Mouse (Mus musculus): Measurements from ENCODE around the gene Armc6. TPM values are rescaled to one million over a fixed set of nuclear protein-coding genes. Genes with fewer than 3 reads are reported as not detected.

Gene Armc6
- 11.3 and 13.4 TPM in 2 replicates for total RNA-seq (2021)
- long read RNA-seq, experiment 1, transcript Armc6-201 (8 exons, 2,263 nt) = major isoform, 12 of 17 reads
- long read RNA-seq, experiment 1, partial matches to known transcripts = 1 of 17 reads
- long read RNA-seq, experiment 1, other reads (novel, unspliced or antisense) = 4 of 17 reads
- long read RNA-seq, experiment 2, transcript Armc6-201 (8 exons, 2,263 nt) = major isoform, 13 of 19 reads
- long read RNA-seq, experiment 2, partial matches to known transcripts = 1 of 19 reads
- long read RNA-seq, experiment 2, other reads (novel, unspliced or antisense) = 4 of 19 reads

- peak; percentile 96 for DNase-seq
Measured at GRCm38 (mm10) chr8:70234080-70234780, at the start of gene Armc6, which contains the start of gene Sugp2. Gene Armc6 (minus strand): TSS chr8:70234466. Gene Sugp2 (plus strand): TSS chr8:70234226.

- peak; percentile 59 for DNase-seq
Measured at GRCm38 (mm10) chr8:70283136-70284077, 49.1 kb upstream of the Armc6 start.

GRCm38 (mm10) chr8:70282603-70283135, 48.4 kb upstream of the Armc6 start, which contains the start of gene Homer3:
Gene Homer3 (plus strand): TSS chr8:70282827.
- peak; percentile 95 for DNase-seq

GRCm38 (mm10) chr8:70281001-70281400, 46.7 kb upstream of the Armc6 start:
- DNase-seq = peak; percentile 44

- DNase-seq = no peak
Measured at GRCm38 (mm10) chr8:70279266-70279665, 45.0 kb upstream of the Armc6 start.

- DNase-seq = no peak
Measured at GRCm38 (mm10) chr8:70278175-70278574, 43.9 kb upstream of the Armc6 start.

GRCm38 (mm10) chr8:70276476-70276875, 42.2 kb upstream of the Armc6 start:
- peak; percentile 55 for DNase-seq

- DNase-seq = no peak
Measured at GRCm38 (mm10) chr8:70274350-70274749, 40.1 kb upstream of the Armc6 start.

GRCm38 (mm10) chr8:70272949-70273348, 38.7 kb upstream of the Armc6 start:
- DNase-seq = peak; percentile 81

- peak; percentile 67 for DNase-seq
Measured at GRCm38 (mm10) chr8:70268799-70269565, 34.7 kb upstream of the Armc6 start.

- no peak for DNase-seq
Measured at GRCm38 (mm10) chr8:70268311-70268710, 34.0 kb upstream of the Armc6 start.

GRCm38 (mm10) chr8:70267674-70268073, 33.4 kb upstream of the Armc6 start:
- DNase-seq = no peak

GRCm38 (mm10) chr8:70259043-70259442, 24.8 kb upstream of the Armc6 start:
- no peak for DNase-seq

- no peak for DNase-seq
Measured at GRCm38 (mm10) chr8:70258600-70258999, 24.3 kb upstream of the Armc6 start.

- no peak for DNase-seq
Measured at GRCm38 (mm10) chr8:70257456-70257855, 23.2 kb upstream of the Armc6 start.

GRCm38 (mm10) chr8:70254628-70255027, 20.4 kb upstream of the Armc6 start:
- DNase-seq = no peak

- DNase-seq = no peak
Measured at GRCm38 (mm10) chr8:70247841-70248240, 13.6 kb upstream of the Armc6 start.

GRCm38 (mm10) chr8:70246622-70247021, 12.4 kb upstream of the Armc6 start:
- DNase-seq = peak; percentile 57

GRCm38 (mm10) chr8:70240642-70241041, 6.4 kb upstream of the Armc6 start:
- no peak for DNase-seq

GRCm38 (mm10) chr8:70237842-70238241, 3.6 kb upstream of the Armc6 start:
- no peak for DNase-seq

GRCm38 (mm10) chr8:70234781-70235128, 489 bp upstream of the Armc6 start:
- DNase-seq = no peak
